Mouse (Mus musculus) cortical plate, adult 2 months (tissue): Measurements from ENCODE around the gene Inpp5a.

Experiments
- CTCF ChIP-seq: fragments of 200-500 bp; IDR thresholded peaks from 2 replicates; pipeline ENCODE4 v1.5.1; 2011; ENCODE audit warnings: mild to moderate bottlenecking, control low read depth, low read length; ENCODE audit not compliant: insufficient read depth; ENCODE audit errors: extremely low read depth
- POLR2A ChIP-seq: fragments of 200-500 bp; IDR thresholded peaks from 2 replicates; pipeline ENCODE4 v1.6.1; 2011; ENCODE audit warnings: mild to moderate bottlenecking, low read length, control low read depth; ENCODE audit not compliant: insufficient read depth; ENCODE audit errors: extremely low read depth

GRCm38 (mm10) chr7:139591311-139591710 lies 202.4 kb downstream of the Inpp5a start:
- no peak for TF ChIP-seq CTCF
- TF ChIP-seq POLR2A = no peak
